Mouse (Mus musculus) brain, embryonic 14.5 days (tissue): ENCODE measurements around the gene Vpreb3. TPM values are rescaled to one million over a fixed set of nuclear protein-coding genes. Genes with fewer than 3 reads are reported as not detected.

Source experiments
- DNase-seq: peaks from one replicate; pipeline ENCODE4 v3.0.0-alpha.2; 2011; ENCODE audit warnings: low read depth
- CTCF ChIP-seq: fragments of 200-500 bp; IDR thresholded peaks from 2 replicates; pipeline ENCODE4 v1.5.1; 2012; ENCODE audit warnings: inconsistent platforms, mild to moderate bottlenecking, moderate library complexity, borderline replicate concordance; ENCODE audit not compliant: insufficient read depth, insufficient read length; ENCODE audit errors: extremely low read depth
- POLR2A ChIP-seq: fragments of 200-500 bp; IDR thresholded peaks from 2 replicates; pipeline ENCODE4 v1.6.1; 2012; ENCODE audit warnings: mild to moderate bottlenecking, inconsistent platforms, borderline replicate concordance; ENCODE audit not compliant: poor library complexity, insufficient read depth, insufficient read length, severe bottlenecking; ENCODE audit errors: extremely low read depth
- polyA plus RNA-seq: library from polyadenylated mRNA; depleted of rRNA; stranded (reverse); fragments of >200 nt; gene quantifications from 2 replicates; pipeline ENCODE4 v1.2.3, GENCODE M21; 2012

The Vpreb3 gene
- polyA plus RNA-seq, 1 experiment, result not detected

GRCm38 (mm10) chr10:75945896-75946295, 3.0 kb downstream of the Vpreb3 start:
- no peak for DNase-seq
- TF ChIP-seq CTCF (no peak), POLR2A (no peak)

GRCm38 (mm10) chr10:75948079-75948478, 5.2 kb downstream of the Vpreb3 start:
- TF ChIP-seq POLR2A, result no peak
- no peak for TF ChIP-seq CTCF
- DNase-seq, result no peak

- TF ChIP-seq POLR2A (no peak), CTCF (no peak)
- no peak for DNase-seq
Measured at GRCm38 (mm10) chr10:75949053-75950045, 6.5 kb downstream of the Vpreb3 start.

GRCm38 (mm10) chr10:75950791-75951210, 7.9 kb downstream of the Vpreb3 start:
- TF ChIP-seq POLR2A, result no peak
- DNase-seq, result peak; percentile 43

- TF ChIP-seq POLR2A (no peak), CTCF (peak; percentile 48; the same call in 1 of the 2 replicates)
- DNase-seq, result peak; percentile 81
Measured at GRCm38 (mm10) chr10:75951424-75952050, 8.7 kb downstream of the Vpreb3 start.

GRCm38 (mm10) chr10:75954381-75954811, 11.5 kb downstream of the Vpreb3 start, which contains the start of gene Gm5134:
Gm5134 (plus strand) TSS chr10:75954514.
- no peak for DNase-seq
- no peak for TF ChIP-seq POLR2A
- no peak for TF ChIP-seq CTCF

- no peak for TF ChIP-seq CTCF
- no peak for TF ChIP-seq POLR2A
Measured at GRCm38 (mm10) chr10:75973846-75974245, 31.0 kb downstream of the Vpreb3 start.

GRCm38 (mm10) chr10:75975216-75975615, 32.4 kb downstream of the Vpreb3 start:
- TF ChIP-seq POLR2A, result no peak
- peak; percentile 44; the same call in 1 of the 2 replicates for TF ChIP-seq CTCF

More at GRCm38 (mm10) chr10:75973846-75974245, 31.0 kb downstream of the Vpreb3 start:
- DNase-seq, result no peak

GRCm38 (mm10) chr10:75978119-75978834, 35.4 kb downstream of the Vpreb3 start:
- no peak for TF ChIP-seq CTCF
- no peak for DNase-seq

More at GRCm38 (mm10) chr10:75975216-75975615, 32.4 kb downstream of the Vpreb3 start:
- DNase-seq, result peak; percentile 12

GRCm38 (mm10) chr10:75978835-75979157, 35.9 kb downstream of the Vpreb3 start:
- no peak for TF ChIP-seq POLR2A
- no peak for TF ChIP-seq CTCF
- peak; percentile 38 for DNase-seq

GRCm38 (mm10) chr10:75979432-75979831, 36.6 kb downstream of the Vpreb3 start:
- TF ChIP-seq CTCF (no peak), POLR2A (no peak)
- DNase-seq, result peak; percentile 79

- DNase-seq, result no peak
- no peak for TF ChIP-seq CTCF
- TF ChIP-seq POLR2A, result no peak
Measured at GRCm38 (mm10) chr10:75990430-75991042, 47.7 kb downstream of the Vpreb3 start.
